Mouse (Mus musculus) liver, postnatal 0 days (tissue): ENCODE measurements at regions not wholly inside any gene's neighbourhood (a gene's known extent, or its start where the extent isn't known, plus 50 kb on each side); places are given as distances from the start of the nearest gene placed in this dataset.

Experiments used
- CTCF ChIP-seq: sonication (generic); IDR thresholded peaks from 2 replicates; pipeline ENCODE4 v1.5.1; 2016; ENCODE audit warnings: antibody characterized with exemption, low read depth
- EP300 ChIP-seq: IDR thresholded peaks from 2 replicates; pipeline ENCODE4 v1.6.1; 2016; ENCODE audit warnings: antibody characterized with exemption, low read depth, mild to moderate bottlenecking

DNA sequence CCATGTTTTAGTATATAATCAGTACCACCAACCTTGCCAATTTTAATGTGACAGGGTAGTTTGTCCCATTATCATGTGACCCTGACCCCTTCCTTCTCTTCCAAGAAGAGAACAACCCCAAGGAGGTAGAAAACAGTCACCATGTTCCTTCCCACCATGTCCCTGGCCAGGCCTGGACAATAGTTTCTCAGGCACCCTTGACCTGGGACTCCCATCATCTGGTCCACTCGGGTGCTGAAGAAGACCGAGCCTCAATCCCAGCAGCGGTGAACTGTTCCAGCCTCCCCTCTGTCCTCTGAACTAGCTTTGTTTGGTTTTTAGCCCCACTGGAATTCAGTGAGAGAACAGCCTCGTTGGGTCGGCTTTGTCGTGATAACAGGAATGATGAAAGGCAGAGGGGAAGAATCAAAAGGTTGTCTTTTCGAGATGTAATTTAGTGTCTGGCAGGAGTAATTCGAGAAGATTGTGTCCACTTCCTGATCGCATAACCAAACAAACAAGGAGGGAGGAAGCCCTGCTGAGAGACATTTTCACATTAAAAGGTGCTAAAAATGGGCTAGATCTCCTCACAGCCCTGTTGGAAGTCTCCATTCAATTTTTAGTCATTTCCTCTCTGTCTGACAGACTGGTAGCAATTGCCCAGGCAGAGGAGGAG is 77.2 kb downstream of the Barhl2 start:
- TF ChIP-seq CTCF (no peak), EP300 (no peak)
